Comparison of ENCODE assay signal across 8 mouse cellular contexts in the genomic region with DNA sequence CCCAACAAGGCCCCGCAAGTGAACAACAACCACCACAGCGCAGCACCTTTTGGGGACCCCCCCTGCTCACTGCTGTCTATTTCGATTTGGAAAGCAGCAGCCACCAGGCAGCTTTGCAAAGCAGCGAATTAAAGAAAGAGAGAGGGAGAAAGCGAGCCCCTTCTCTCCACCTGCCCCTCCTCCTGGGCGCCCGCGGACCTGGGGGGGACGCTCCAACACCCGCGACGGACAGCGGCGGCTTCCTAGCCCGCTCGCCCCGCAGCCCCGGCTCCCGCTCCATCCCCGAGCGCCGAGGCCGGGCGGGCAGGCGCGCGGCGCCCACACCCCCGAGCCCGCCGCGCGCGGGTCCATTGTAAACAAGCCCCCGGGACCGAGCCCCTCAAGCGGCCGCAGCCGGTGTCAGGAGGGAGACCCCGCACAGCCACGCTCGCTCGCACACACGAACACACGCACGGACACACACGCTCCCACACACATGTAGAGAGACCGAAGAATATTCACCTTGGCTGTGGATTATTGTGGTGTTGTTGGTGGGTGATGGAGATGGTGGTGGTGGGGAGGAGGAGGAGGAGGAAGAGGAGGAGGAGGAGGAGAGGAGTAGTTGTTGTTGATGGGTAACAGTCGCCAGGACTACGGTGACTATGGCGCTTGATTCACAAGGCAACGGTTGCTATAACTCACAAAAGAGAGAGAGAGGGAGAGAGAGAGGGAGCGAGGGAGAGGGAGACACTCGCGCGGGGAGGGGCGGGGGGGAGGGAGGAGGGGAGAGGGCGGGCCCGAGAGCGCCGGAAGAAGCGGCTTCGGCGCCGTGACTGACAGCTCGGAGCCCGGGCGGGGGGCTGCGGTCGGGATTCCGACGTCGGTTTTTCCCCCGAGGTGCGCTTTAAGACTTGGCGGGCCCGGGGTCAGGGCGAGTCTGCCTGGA. TPM values are rescaled to one million over a fixed set of nuclear protein-coding genes. Genes with fewer than 3 reads are reported as not detected.
A peak's percentile ranks its signal among the peaks of the same experiment; 100 is the strongest.
DNase-seq lines count a peak whose midpoint lies in the region; ATAC-seq and TF ChIP-seq lines count a peak whose summit lies in the region.

A gene (minus strand): TSS at position 696 of the 925 bp plus-strand sequence.

- peak within 1 kb of the TSS; percentile 87 for H3K4me2 ChIP-seq in heart, postnatal 0 days (ENCODE audit: low read depth, low read length)
- H3K4me2 ChIP-seq in neural tube, embryonic 15.5 days: peak within 1 kb of the TSS; percentile 67

- H3K9ac ChIP-seq in ES-E14 (ENCODE audit: insufficient read depth, low read depth, low read length, poor library complexity, severe bottlenecking): peak within 1 kb of the TSS; percentile 98
- H3K9ac ChIP-seq in heart, postnatal 0 days (replicated peaks; ENCODE audit: low read depth, low read length): peak within 1 kb of the TSS; percentile 92
- peak within 1 kb of the TSS; percentile 96 for H3K9ac ChIP-seq in neural tube, embryonic 15.5 days (replicated peaks)

- TF ChIP-seq EP300 in heart, postnatal 0 days (IDR thresholded peaks at IDR 0.05; ENCODE audit: low read depth): no peak; the same call in 1 of the 2 replicates

- in situ Hi-C loops in ES-E14 (cut with MboI; ENCODE audit: low sequenced_read_pairs in 2 of 2, unreplicated experiment in 2 of 2): no loop called here

- DNase-seq in ES-E14 (ENCODE audit: low read depth, low spot score): peak; percentile 48
- DNase-seq in forebrain, embryonic 10.5 days (ENCODE audit: extremely low spot score, low spot score): peak; percentile 85
- DNase-seq in heart, postnatal 0 days (ENCODE audit: low spot score): peak; percentile 91
- DNase-seq in large intestine, adult 2 months (ENCODE audit: low read depth, low spot score): peak; percentile 67
- DNase-seq in lung, adult 18-20 months: peak; percentile 25 to 75
- DNase-seq in testis, postnatal 14 days (ENCODE audit: low spot score): peak; percentile 66

- peak within 1 kb of the TSS; percentile 84 to 85 for H3K4me3 ChIP-seq in ES-E14 (ENCODE audit: insufficient read depth in 1 of 2, low read depth in 1 of 2, low read length in 2 of 2, poor library complexity in 1 of 2, severe bottlenecking in 1 of 2)
- peak within 1 kb of the TSS; percentile 96 for H3K4me3 ChIP-seq in brown adipose tissue, adult 24 weeks (ENCODE audit: insufficient read depth, low read depth, low read length)
- H3K4me3 ChIP-seq in forebrain, embryonic 10.5 days: peak within 1 kb of the TSS; percentile 96
- H3K4me3 ChIP-seq in heart, postnatal 0 days (ENCODE audit: low read depth, low read length): peak within 1 kb of the TSS; percentile 99
- H3K4me3 ChIP-seq in neural tube, embryonic 15.5 days (replicated peaks): peak within 1 kb of the TSS; percentile 97

- TF ChIP-seq CTCF in heart, postnatal 0 days (IDR thresholded peaks at IDR 0.05; ENCODE audit: low read depth): no peak

- peaks cover 0 to 6% of the 10 kb centered on the region in 2 experiments; a peak in 2 of 4 replicates for H3K4me1 ChIP-seq in ES-E14 (ENCODE audit: control insufficient read depth in 2 of 2, insufficient read depth in 2 of 2, low read length in 2 of 2, poor library complexity in 1 of 2)
- H3K4me1 ChIP-seq in brown adipose tissue, adult 24 weeks (ENCODE audit: control insufficient read depth, insufficient read depth, insufficient read length, low read length): peaks cover 2% of the 10 kb centered on the region; the same call in 1 of the 2 replicates
- peaks cover 43% of the 10 kb centered on the region for H3K4me1 ChIP-seq in forebrain, embryonic 10.5 days
- peaks cover 5% of the 10 kb centered on the region for H3K4me1 ChIP-seq in heart, postnatal 0 days (ENCODE audit: control insufficient read depth, insufficient read depth)
- H3K4me1 ChIP-seq in neural tube, embryonic 15.5 days: peaks cover 7% of the 10 kb centered on the region

- peak within 1 kb of the TSS; percentile 97 for H3K27ac ChIP-seq in ES-E14 (ENCODE audit: insufficient read depth, low read depth, low read length, poor library complexity, severe bottlenecking)
- H3K27ac ChIP-seq in brown adipose tissue, adult 24 weeks (replicated peaks; ENCODE audit: low read depth, low read length): peak within 1 kb of the TSS; percentile 98
- H3K27ac ChIP-seq in forebrain, embryonic 10.5 days: peak within 1 kb of the TSS; percentile 99
- H3K27ac ChIP-seq in heart, postnatal 0 days (ENCODE audit: low read depth): peak within 1 kb of the TSS; percentile 100
- H3K27ac ChIP-seq in neural tube, embryonic 15.5 days (replicated peaks): peak within 1 kb of the TSS; percentile 100

- WGBS in forebrain, embryonic 10.5 days: under 1% methylated on average over 77 of the region's 78 CpGs
- under 1% methylated on average over 59 of the region's 78 CpGs for WGBS in heart, postnatal 0 days
- WGBS in large intestine, adult 2 months: under 1% methylated on average over 76 of the region's 78 CpGs
- under 1% methylated on average over 71 of the region's 78 CpGs for WGBS in neural tube, embryonic 15.5 days

- ATAC-seq in heart, postnatal 0 days (ENCODE audit: insufficient read depth, low read depth): peak; percentile 86
- ATAC-seq in neural tube, embryonic 15.5 days (ENCODE audit: low FRiP score): peak; percentile 91

- no peaks in the 10 kb centered on the region for H3K36me3 ChIP-seq in ES-E14 (ENCODE audit: control insufficient read depth, insufficient read depth, low read length, poor library complexity, severe bottlenecking)
- H3K36me3 ChIP-seq in forebrain, embryonic 10.5 days (replicated peaks): no peaks in the 10 kb centered on the region
- H3K36me3 ChIP-seq in heart, postnatal 0 days (replicated peaks; ENCODE audit: control insufficient read depth, insufficient read depth, low read length): no peaks in the 10 kb centered on the region
- H3K36me3 ChIP-seq in neural tube, embryonic 15.5 days: no peaks in the 10 kb centered on the region

- H3K27me3 ChIP-seq in forebrain, embryonic 10.5 days (ENCODE audit: poor library complexity, severe bottlenecking): no peaks in the 10 kb centered on the region
- H3K27me3 ChIP-seq in heart, postnatal 0 days (ENCODE audit: control insufficient read depth, insufficient read depth, low read length): no peaks in the 10 kb centered on the region
- no peaks in the 10 kb centered on the region for H3K27me3 ChIP-seq in neural tube, embryonic 15.5 days (replicated peaks)

- no peaks in the 10 kb centered on the region for H3K9me3 ChIP-seq in ES-E14 (ENCODE audit: control insufficient read depth, insufficient read depth, low read depth, low read length)
- H3K9me3 ChIP-seq in forebrain, embryonic 10.5 days: no peaks in the 10 kb centered on the region
- no peaks in the 10 kb centered on the region for H3K9me3 ChIP-seq in heart, postnatal 0 days (replicated peaks; ENCODE audit: control insufficient read depth, low read length)
- no peaks in the 10 kb centered on the region for H3K9me3 ChIP-seq in neural tube, embryonic 15.5 days (replicated peaks)

TF ChIP-seq in ES-E14, 5 proteins besides CTCF, POLR2A, EP300 and RAD21:
- no peak for TF ChIP-seq CHD2 (IDR thresholded peaks at IDR 0.05; ENCODE audit: low read depth, low read length)
- no peak for TF ChIP-seq MAFK (IDR thresholded peaks at IDR 0.05; ENCODE audit: insufficient read depth, low read depth, low read length)
- no peak for TF ChIP-seq ZNF384 (IDR thresholded peaks at IDR 0.05; ENCODE audit: low read depth, low read length)
- no peak; the same call in 1 of the 2 replicates for TF ChIP-seq HCFC1 (IDR thresholded peaks at IDR 0.05; ENCODE audit: borderline replicate concordance, insufficient read depth, low read length)
- no peak for TF ChIP-seq ZC3H11A (IDR thresholded peaks at IDR 0.05; ENCODE audit: borderline replicate concordance, low read depth, low read length)

RNA-seq across cellular contexts. Expression of the gene that starts here (rescaled TPM):
- total RNA-seq in ES-E14 (2012; rRNA removed): 3.2 and 4.6 TPM in 2 replicates
- polyA plus RNA-seq in brown adipose tissue, adult 24 weeks (2012; ENCODE audit: insufficient read depth, insufficient read length, missing spikeins): 0.96 and 1.3 TPM in 2 replicates
- polyA plus RNA-seq in forebrain, embryonic 10.5 days (2016; fragmentation: Nextera tagmentation; extraction: Ambion mirVana): 24.9 and 28.2 TPM in 2 replicates
- total RNA-seq in heart, postnatal 0 days (2014; rRNA removed; ENCODE audit: low replicate concordance): 1.2 and 6.8 TPM in 2 replicates
- 1.6 and 2.0 TPM in 2 replicates for polyA plus RNA-seq in heart, postnatal 0 days (2015; fragmentation: Nextera tagmentation; extraction: Ambion mirVana)
- 0.62 and 1.2 TPM in 2 replicates for polyA plus RNA-seq in large intestine, adult 2 months (2012; rRNA removed)
- polyA plus RNA-seq in neural tube, embryonic 15.5 days (2015; fragmentation: Nextera tagmentation; extraction: Ambion mirVana): 19.1 and 20.4 TPM in 2 replicates

Comparison
In these comparisons a context has a peak if more than half of its experiments do, and no peak if none do; other contexts are left out.
1. Peak in every context shown above with its lines: DNase-seq, ATAC-seq, H3K4me3 ChIP-seq and H3K27ac ChIP-seq.